Mouse (Mus musculus) ES-E14 (cell line): ENCODE results near the gene Nrxn3. TPM values are rescaled to one million over a fixed set of nuclear protein-coding genes. Genes with fewer than 3 reads are reported as not detected.

Source experiments
- DNase-seq: peaks from one replicate; pipeline ENCODE4 v3.0.0-alpha.2; 2013; ENCODE audit warnings: low read depth, low spot score
- H3K27ac ChIP-seq: 2 replicates; pipeline ENCODE4 v1.5.1; 2012; ENCODE audit warnings: low read depth, mild to moderate bottlenecking, low read length, moderate library complexity, mixed read lengths; ENCODE audit not compliant: poor library complexity, insufficient read depth, severe bottlenecking
- H3K36me3 ChIP-seq: 2 replicates; pipeline ENCODE4 v1.6.1; 2012; ENCODE audit warnings: mild to moderate bottlenecking, low read length, moderate library complexity, mixed read lengths; ENCODE audit not compliant: control insufficient read depth, poor library complexity, insufficient read depth, severe bottlenecking
- H3K4me1 ChIP-seq, 2 experiments: fragments of 150-350 bp in 1 of 2; sonication (generic) in 1 of 2; 2 replicates each; pipeline ENCODE4 v1.6.1; 2012; ENCODE audit warnings: low read length in 2 of 2, mild to moderate bottlenecking in 1 of 2, mixed read lengths in 1 of 2; ENCODE audit not compliant: control insufficient read depth in 2 of 2, insufficient read depth in 2 of 2, poor library complexity in 1 of 2
- H3K4me3 ChIP-seq, 2 experiments: fragments of 150-350 bp in 1 of 2; sonication (generic) in 1 of 2; 2 replicates each; pipeline ENCODE4 v1.5.1; 2012; ENCODE audit warnings: low read length in 2 of 2, low read depth in 1 of 2, mild to moderate bottlenecking in 1 of 2, mixed read lengths in 1 of 2; ENCODE audit not compliant: insufficient read depth in 1 of 2, poor library complexity in 1 of 2, severe bottlenecking in 1 of 2
- H3K9ac ChIP-seq: 2 replicates; pipeline ENCODE4 v1.6.1; 2012; ENCODE audit warnings: low read depth, mild to moderate bottlenecking, low read length, mixed read lengths; ENCODE audit not compliant: poor library complexity, insufficient read depth, severe bottlenecking
- H3K9me3 ChIP-seq: fragments of 150-350 bp; sonication (generic); 2 replicates; pipeline ENCODE4 v1.6.1; 2012; ENCODE audit warnings: low read depth, mild to moderate bottlenecking, low read length; ENCODE audit not compliant: control insufficient read depth, insufficient read depth
- CHD2 ChIP-seq: IDR thresholded peaks from 2 replicates; pipeline ENCODE4 v1.6.1; 2014; ENCODE audit warnings: mild to moderate bottlenecking, low read depth, low read length, inconsistent platforms
- HCFC1 ChIP-seq: IDR thresholded peaks from 2 replicates; pipeline ENCODE4 v1.6.1; 2012; ENCODE audit warnings: low read length, inconsistent platforms, borderline replicate concordance; ENCODE audit not compliant: insufficient read depth
- MAFK ChIP-seq: IDR thresholded peaks from 2 replicates; pipeline ENCODE4 v1.6.1; 2014; ENCODE audit warnings: mild to moderate bottlenecking, low read depth, low read length, inconsistent platforms; ENCODE audit not compliant: insufficient read depth
- ZC3H11A ChIP-seq: IDR thresholded peaks from 2 replicates; pipeline ENCODE4 v1.6.1; 2012; ENCODE audit warnings: low read depth, mild to moderate bottlenecking, inconsistent platforms, low read length, borderline replicate concordance
- ZNF384 ChIP-seq: IDR thresholded peaks from 2 replicates; pipeline ENCODE4 v1.6.1; 2012; ENCODE audit warnings: low read depth, low read length, inconsistent platforms
- in situ Hi-C, 2 experiments: fragments of 600-800 bp; cut with MboI; formaldehyde crosslinking; loops; one replicate each; pipeline ENCODE4 v1.15.1; 2025; ENCODE audit warnings: low sequenced_read_pairs in 2 of 2, inconsistent platforms in 1 of 2; ENCODE audit not compliant: unreplicated experiment in 2 of 2
- total RNA-seq: library from RNA; depleted of rRNA; stranded (reverse); fragments of 300-350 nt; gene quantifications from 2 replicates; pipeline ENCODE4 v1.2.3, GENCODE M21; 2012

Nrxn3 gene
- total RNA-seq, 1 experiment, result 0.13 TPM

GRCm38 (mm10) chr12:89211608-89212007, 488.9 kb downstream of the Nrxn3 start:
- no peak for DNase-seq
- Histone ChIP-seq H3K9me3 (no peaks in the 10 kb centered on the region), H3K36me3 (no peaks in the 10 kb centered on the region), H3K9ac (no peak overlapping the region), H3K27ac (no peak overlapping the region), H3K4me3 (no peak overlapping the region), H3K4me1 (no peaks in the 10 kb centered on the region)
- TF ChIP-seq ZNF384 (no peak), CHD2 (no peak), HCFC1 (no peak), MAFK (no peak), ZC3H11A (no peak)
- in situ Hi-C loops, result no loop called here

GRCm38 (mm10) chr12:89239826-89240225, 517.1 kb downstream of the Nrxn3 start:
- H3K9me3 ChIP-seq, result no peaks in the 10 kb centered on the region
- no peaks in the 10 kb centered on the region for H3K36me3 ChIP-seq
- DNase-seq, result no peak
- no peak for TF ChIP-seq CHD2
- no peak overlapping the region for H3K9ac ChIP-seq
- no peak overlapping the region for H3K27ac ChIP-seq
- no peaks in the 10 kb centered on the region for H3K4me1 ChIP-seq
- H3K4me3 ChIP-seq, result no peak overlapping the region
- in situ Hi-C loops, result no loop called here

GRCm38 (mm10) chr12:89241554-89241953, 518.9 kb downstream of the Nrxn3 start:
- DNase-seq, result no peak
- H3K4me3 ChIP-seq, result no peak overlapping the region
- in situ Hi-C loops, result no loop called here
- TF ChIP-seq ZC3H11A, result no peak
- TF ChIP-seq HCFC1, result no peak
- TF ChIP-seq MAFK, result no peak
- no peak for TF ChIP-seq CHD2
- TF ChIP-seq ZNF384, result no peak
- no peaks in the 10 kb centered on the region for H3K36me3 ChIP-seq
- no peak overlapping the region for H3K9ac ChIP-seq
- H3K27ac ChIP-seq, result no peak overlapping the region
- no peaks in the 10 kb centered on the region for H3K9me3 ChIP-seq
- H3K4me1 ChIP-seq, result no peaks in the 10 kb centered on the region

- Histone ChIP-seq H3K4me1 (no peaks in the 10 kb centered on the region), H3K9ac (no peak overlapping the region), H3K4me3 (no peak overlapping the region), H3K36me3 (no peaks in the 10 kb centered on the region), H3K27ac (no peak overlapping the region), H3K9me3 (no peaks in the 10 kb centered on the region)
- TF ChIP-seq HCFC1 (no peak), ZNF384 (no peak), MAFK (no peak), CHD2 (no peak), ZC3H11A (no peak)
- DNase-seq, result peak; percentile 22
- in situ Hi-C loops, result no loop called here
Measured at GRCm38 (mm10) chr12:89242476-89242875, 519.8 kb downstream of the Nrxn3 start.

- no peaks in the 10 kb centered on the region for H3K36me3 ChIP-seq
- in situ Hi-C loops, result loop anchor here in 1 of 2 experiments (10.0 kb wide), 1 partner anchor 59 kb away; no protein-coding TSS in a partner anchor
- H3K4me3 ChIP-seq, result no peak overlapping the region
- H3K27ac ChIP-seq, result no peak overlapping the region
- no peak for DNase-seq
- H3K4me1 ChIP-seq, result no peaks in the 10 kb centered on the region; a peak in 1 of 4 replicates
- TF ChIP-seq ZC3H11A, result no peak
- H3K9me3 ChIP-seq, result no peaks in the 10 kb centered on the region
- H3K9ac ChIP-seq, result no peak overlapping the region
Measured at GRCm38 (mm10) chr12:89255275-89255892, 532.7 kb downstream of the Nrxn3 start.
